Mouse (Mus musculus) brain, embryonic 18.5 days (tissue): ENCODE data around the gene Wdfy2.

Source experiments
- DNase-seq: peaks from one replicate; pipeline ENCODE4 v3.0.0-alpha.2; 2012; ENCODE audit warnings: low read depth, low spot score

The Wdfy2 gene

GRCm38 (mm10) chr14:62844226-62844625 lies 6.7 kb downstream of the Wdfy2 start:
- no peak for DNase-seq

GRCm38 (mm10) chr14:62845011-62845840 lies 7.7 kb downstream of the Wdfy2 start:
- no peak for DNase-seq

DNA sequence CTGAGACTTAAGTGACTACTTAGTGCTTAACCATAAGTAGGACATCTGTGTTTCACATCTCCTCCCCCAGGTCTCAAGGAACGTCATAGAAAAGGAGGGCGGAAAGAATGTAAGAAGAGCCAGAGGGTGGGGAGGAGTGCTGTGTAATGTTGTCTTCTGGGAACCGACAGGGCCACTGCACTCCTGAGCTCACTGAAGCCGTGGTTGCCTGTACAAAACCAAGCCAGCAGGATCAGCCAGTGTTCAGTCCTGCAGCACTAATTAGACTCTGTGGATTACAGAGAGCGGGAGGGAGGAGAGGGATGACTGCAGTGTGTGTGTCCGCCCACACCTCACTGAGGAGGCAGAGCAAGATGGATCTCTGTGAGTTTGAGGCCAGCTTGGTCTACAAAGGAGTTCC lies 13.5 kb downstream of the Wdfy2 start:
- DNase-seq, result no peak

- no peak for DNase-seq
Observed at GRCm38 (mm10) chr14:62852840-62853239, 15.4 kb downstream of the Wdfy2 start.

DNA sequence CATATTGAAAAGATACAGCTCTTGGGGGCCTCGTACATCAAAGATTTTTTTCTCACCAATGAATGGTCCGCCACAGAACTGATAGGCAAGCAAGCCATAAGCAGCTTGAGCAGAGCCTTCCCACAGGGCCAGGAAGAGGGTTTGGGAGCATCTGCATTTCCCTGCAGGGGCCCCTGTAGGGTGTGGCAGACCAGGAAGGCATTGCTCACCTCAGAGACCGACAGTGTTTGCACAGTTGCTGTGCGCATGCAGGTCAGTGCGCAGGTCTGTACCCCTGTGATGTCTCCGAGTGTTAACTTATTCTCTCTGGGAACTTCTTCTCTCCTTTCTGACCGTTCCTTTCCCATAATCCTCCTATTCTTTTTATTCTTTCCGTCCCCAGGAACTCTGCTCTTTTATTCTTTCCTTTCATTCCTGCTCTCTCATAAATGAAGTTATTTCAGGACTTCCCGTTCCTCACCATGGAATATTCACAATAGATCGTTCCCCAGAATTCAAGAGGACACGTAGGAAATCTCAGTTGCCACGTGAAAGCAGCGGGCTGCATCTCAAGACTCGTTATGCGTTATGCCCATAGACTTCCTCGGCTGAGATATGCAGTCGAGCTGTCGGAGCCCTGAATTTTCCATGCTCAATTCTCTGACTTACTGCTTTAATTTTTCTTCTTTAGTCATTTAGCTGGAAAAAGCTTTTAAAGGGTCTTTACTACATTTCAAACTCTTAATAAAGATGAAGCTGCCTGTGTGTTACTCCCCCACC lies 17.8 kb downstream of the Wdfy2 start:
- DNase-seq, result no peak

DNA sequence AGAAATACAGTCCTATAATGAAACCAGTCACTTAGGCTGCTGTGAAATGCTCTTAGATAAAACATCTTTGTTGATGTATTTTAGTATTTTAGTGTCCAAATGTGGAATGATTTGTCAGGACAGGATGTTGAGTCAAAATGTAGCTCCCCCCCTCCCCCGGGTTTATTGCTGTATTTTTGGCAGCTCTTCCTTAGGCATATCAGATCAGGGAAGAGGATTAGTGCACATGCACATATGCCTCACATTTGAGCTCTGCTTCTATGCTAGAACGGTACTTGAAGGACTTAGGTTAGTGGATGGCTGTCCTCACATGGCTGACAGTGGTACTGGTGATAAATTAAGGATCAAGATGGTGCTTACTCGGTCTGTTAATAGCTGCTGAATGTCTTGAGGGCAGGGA lies 18.4 kb downstream of the Wdfy2 start:
- DNase-seq, result no peak

DNA sequence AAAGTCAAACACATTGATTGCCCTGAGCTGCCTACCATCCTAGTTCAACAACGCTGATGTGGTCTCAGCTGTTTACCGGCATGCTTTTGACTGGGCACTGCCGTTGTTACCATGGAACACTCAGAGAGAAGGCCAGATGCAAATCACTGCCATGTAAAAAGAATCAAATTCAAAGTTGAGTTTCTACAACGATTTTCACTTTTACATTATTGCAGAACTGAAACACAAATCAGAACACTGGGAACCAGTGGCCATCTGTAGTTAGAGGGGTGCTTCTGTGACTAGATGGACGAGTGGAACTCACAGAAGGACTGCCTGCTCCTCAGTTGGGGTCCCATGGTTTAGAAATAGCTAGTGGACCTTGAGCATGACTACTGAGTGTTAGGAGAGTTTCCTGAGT lies 19.0 kb downstream of the Wdfy2 start:
- DNase-seq, result no peak

DNA sequence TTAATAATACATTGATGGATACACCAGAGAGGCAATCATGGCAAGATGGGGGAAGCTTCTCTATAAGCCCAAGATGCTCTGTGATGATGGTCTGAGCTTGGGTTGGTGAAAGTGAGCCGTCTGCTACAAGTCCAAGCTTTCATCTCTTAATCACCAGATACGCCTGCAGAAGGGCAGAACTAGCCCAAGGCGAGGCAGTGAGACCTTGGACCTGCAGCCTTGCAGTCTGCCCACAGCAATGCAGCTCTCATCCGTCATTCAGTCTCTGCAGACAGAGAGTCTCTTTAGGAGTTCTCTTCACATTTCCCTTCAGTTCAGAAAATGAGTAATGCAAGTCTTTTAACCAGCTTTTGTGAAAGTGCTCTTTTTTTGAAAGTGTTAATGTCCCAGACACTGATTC lies 20.4 kb downstream of the Wdfy2 start:
- no peak for DNase-seq

- no peak for DNase-seq
Observed at GRCm38 (mm10) chr14:62858311-62858710, 20.8 kb downstream of the Wdfy2 start.

- DNase-seq, result no peak
Observed at GRCm38 (mm10) chr14:62862564-62862963, 25.1 kb downstream of the Wdfy2 start.

DNA sequence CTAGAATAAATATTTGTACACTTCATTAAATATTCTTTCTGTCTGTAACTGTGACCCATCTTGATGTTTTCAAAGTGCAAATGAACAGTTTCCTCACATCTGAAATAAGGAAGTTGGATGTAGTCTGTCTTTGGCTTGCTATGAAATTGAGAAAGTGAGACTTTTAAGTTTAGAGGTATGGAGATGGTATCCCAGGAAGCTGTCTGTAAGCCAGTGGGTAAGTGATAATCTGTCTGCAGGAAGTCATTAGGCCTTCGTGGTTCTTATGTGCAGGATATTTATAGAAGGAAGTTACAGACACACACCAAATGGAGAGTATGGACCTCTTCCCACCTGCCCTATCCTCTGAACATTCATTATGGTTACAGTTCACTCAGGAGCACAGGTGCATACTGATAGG lies 26.8 kb downstream of the Wdfy2 start:
- DNase-seq, result no peak

- DNase-seq, result no peak
Observed at GRCm38 (mm10) chr14:62865405-62865804, 27.9 kb downstream of the Wdfy2 start.

GRCm38 (mm10) chr14:62867069-62867468 lies 29.6 kb downstream of the Wdfy2 start:
- DNase-seq, result no peak

DNA sequence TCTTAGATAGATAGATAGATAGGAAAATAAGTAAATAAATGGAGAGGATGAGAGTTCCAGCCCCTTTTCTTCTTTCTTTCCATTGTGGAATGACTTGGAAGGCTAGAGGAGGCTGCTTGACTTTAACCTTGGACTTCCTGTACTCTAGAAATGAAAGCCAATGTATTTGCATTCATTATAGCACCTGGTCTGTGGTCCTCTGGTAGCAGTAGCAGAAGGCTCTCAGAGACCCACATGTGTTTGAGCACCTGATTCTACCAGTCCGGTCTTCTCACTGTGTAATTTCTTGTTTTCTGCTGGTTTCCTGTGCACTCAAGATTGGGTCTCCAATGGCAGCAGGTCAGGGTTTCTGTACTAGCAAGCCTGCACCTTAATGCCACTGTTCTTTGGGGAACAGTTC lies 30.1 kb downstream of the Wdfy2 start:
- no peak for DNase-seq

- no peak for DNase-seq
Observed at GRCm38 (mm10) chr14:62868254-62868653, 30.8 kb downstream of the Wdfy2 start.

DNA sequence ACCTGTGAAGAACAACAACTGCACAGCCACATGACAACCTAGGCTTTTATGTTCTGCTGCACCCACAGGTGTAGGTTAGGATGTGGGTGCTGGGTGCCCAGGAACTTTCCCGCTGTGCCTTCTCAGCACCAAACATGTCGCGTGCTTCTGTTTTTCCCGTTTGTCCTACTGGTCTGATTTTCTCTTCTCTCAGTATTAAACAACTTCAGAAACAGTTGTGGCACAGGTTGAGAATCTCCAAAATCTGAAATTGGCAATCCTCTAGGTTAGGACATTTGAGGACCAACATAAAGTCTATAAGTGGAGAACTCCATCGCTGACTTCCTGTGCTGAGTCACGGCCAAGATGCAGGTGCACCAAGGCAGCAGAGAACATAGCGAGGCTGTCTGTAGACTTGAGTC lies 32.8 kb downstream of the Wdfy2 start:
- DNase-seq, result no peak

GRCm38 (mm10) chr14:62871431-62871830 lies 34.0 kb downstream of the Wdfy2 start:
- DNase-seq, result no peak

DNA sequence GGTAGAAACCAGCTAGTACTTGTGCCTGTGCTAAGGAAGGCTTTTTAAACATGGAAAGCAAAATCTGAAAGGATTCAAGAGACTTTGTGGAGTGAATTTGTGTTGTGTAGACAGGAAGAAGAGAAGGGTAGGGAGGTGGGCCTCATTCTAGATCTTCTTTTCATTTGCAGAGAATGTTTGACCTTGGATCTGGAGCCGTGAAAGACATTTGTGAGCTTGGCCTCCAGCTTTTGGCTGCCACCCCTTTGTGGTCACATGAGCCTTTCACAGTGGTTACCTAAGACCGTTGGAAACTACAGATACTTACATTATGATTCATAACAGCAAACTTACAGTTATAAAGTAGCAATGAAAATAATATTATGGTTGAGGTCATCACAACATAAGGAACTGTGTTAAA lies 34.5 kb downstream of the Wdfy2 start:
- no peak for DNase-seq

- no peak for DNase-seq
Observed at GRCm38 (mm10) chr14:62873820-62874219, 36.3 kb downstream of the Wdfy2 start.

GRCm38 (mm10) chr14:62874348-62874747 lies 36.9 kb downstream of the Wdfy2 start:
- no peak for DNase-seq

GRCm38 (mm10) chr14:62878076-62878475 lies 40.6 kb downstream of the Wdfy2 start:
- DNase-seq, result no peak

DNA sequence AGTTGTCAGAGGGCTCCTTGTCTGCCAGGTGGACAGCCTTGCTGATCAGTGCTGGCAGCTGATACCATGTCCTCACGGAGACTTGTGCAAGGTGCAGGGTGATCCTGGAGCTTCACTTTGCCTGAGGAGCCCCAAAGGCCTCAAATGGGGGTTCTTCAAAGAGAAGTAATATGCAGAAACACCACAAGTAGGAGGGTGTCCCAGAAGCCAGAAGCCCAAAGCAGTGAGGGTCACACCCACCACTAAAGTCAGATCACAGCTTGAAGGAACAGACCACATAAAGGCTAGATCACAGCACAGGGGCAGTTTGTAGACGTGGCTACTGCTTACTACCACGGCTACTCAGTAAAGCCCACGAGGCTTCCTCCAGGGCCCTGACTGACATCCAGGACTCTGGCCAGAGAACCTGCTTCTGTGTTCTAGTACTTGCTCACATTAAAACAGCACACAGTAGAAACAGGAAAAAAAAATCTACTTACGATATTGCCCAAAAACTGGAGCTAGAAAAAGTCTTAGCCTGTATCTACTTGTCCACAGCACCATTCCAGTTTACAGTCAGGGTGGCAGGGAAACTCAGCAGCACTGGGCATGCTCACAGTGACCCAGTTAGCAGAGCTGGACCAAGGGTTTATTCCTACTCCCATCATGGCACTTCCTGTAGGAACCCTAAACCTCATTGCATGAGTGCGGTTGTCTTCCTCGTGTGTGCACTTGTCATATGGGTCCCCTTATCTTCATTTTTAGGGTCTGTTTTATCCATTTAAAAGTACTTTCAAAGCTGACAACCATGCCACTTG lies 41.4 kb downstream of the Wdfy2 start:
- no peak for DNase-seq
